Mouse (Mus musculus): ENCODE results near the gene Iqub. TPM values are rescaled to one million over a fixed set of nuclear protein-coding genes. Genes with fewer than 3 reads are reported as not detected.

Gene Iqub
- polyA plus RNA-seq, 1 experiment from 2014 or later = 0.08 TPM

DNA sequence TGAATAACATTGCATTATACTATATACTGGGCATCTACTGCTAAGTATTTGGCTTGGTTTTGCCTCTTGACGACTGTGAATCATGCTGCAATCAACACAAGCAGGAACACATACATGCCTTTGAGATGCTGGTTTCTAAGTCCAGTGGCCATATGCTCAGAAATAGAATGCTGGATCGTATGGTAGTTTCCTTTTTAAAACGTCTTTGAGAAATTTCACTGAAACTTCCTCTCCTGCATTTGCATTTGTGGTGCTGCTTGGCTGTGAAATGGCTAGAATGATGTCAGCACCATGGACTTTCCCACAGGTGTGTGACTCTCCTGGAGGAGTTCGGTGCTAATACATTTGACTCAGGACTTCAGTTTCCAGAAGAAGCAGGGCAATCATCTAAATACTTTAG is 25.2 kb upstream of the Iqub start:
- Histone ChIP-seq H3K27ac (ENCODE audit: low read depth, low read length) (no peak overlapping the region), H3K4me1 (ENCODE audit: control insufficient read depth, insufficient read depth, low read length) (no peaks in the 10 kb centered on the region), H3K4me3 (ENCODE audit: low read depth, low read length) (no peak overlapping the region), H3K9ac (ENCODE audit: low read length) (no peak overlapping the region), H3K36me3 (ENCODE audit: control insufficient read depth, insufficient read depth, low read length) (no peaks in the 10 kb centered on the region), H3K4me2 (no peak overlapping the region), H3K27me3 (ENCODE audit: control insufficient read depth, insufficient read depth, low read length) (no peaks in the 10 kb centered on the region), H3K9me3 (ENCODE audit: control insufficient read depth, low read length) (no peaks in the 10 kb centered on the region)
- WGBS = 79% methylated on average over 4 of the region's 4 CpGs
- ATAC-seq (ENCODE audit: low FRiP score) (no peak), DNase-seq (ENCODE audit: low spot score, missing footprints) (no peak)

DNA sequence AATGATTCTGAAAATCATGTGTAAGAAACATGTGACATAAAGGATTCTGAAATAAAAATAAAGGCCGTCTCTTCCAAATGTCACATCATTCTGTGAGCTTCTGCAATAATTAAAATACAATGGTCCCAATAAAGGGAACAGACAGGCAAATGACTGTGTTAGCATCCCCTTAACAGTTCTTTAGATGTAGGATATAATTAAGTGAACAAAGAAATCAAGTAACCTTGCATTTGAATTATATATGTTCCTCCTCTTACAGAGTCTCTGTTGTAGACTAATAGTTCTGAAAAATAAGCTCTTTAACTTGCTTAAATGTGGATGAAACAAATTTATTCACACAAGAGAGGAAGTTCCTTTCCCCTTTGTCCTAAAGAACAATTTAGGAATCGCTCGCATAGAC is 23.6 kb upstream of the Iqub start:
- H3K9ac ChIP-seq (ENCODE audit: low read length) = no peak overlapping the region
- DNase-seq (ENCODE audit: low spot score, missing footprints) = no peak
- WGBS = 90% methylated on average over 3 of the region's 3 CpGs
- H3K9me3 ChIP-seq (ENCODE audit: control insufficient read depth, low read length) = no peaks in the 10 kb centered on the region
- H3K4me2 ChIP-seq = no peak overlapping the region
- H3K27ac ChIP-seq (ENCODE audit: low read depth, low read length) = no peak overlapping the region
- H3K36me3 ChIP-seq (ENCODE audit: control insufficient read depth, insufficient read depth, low read length) = no peaks in the 10 kb centered on the region
- ATAC-seq (ENCODE audit: low FRiP score) = no peak
- no peaks in the 10 kb centered on the region for H3K4me1 ChIP-seq (ENCODE audit: control insufficient read depth, insufficient read depth, low read length)
- no peak overlapping the region for H3K4me3 ChIP-seq (ENCODE audit: low read depth, low read length)
- no peaks in the 10 kb centered on the region for H3K27me3 ChIP-seq (ENCODE audit: control insufficient read depth, insufficient read depth, low read length)

DNA sequence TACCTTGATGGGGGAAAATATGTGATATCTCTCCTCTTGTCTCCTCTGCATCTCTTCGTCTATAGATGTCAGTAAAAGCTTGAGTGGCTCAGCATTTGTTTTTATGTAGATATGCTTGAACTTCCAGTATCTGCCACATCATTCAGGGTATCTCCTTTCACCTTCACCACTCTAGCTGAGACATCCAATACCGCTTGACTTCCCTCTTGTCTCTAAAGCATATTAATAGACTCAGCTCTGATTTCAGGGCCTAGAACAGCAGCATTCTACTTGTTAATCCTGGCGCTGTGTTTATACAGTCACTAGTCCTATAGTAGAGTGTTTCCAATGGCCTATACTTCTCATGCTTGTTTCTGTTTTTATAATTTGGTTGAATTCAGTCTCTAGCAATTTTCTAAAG is 17.9 kb upstream of the Iqub start:
- Histone ChIP-seq H3K4me1 (ENCODE audit: control insufficient read depth, insufficient read depth, low read length) (peaks cover 3% of the 10 kb centered on the region; the same call in 1 of the 2 replicates), H3K9me3 (ENCODE audit: control insufficient read depth, low read length) (no peaks in the 10 kb centered on the region), H3K9ac (ENCODE audit: low read length) (no peak overlapping the region), H3K4me3 (ENCODE audit: low read depth, low read length) (no peak overlapping the region), H3K27ac (ENCODE audit: low read depth, low read length) (no peak overlapping the region), H3K27me3 (ENCODE audit: control insufficient read depth, insufficient read depth, low read length) (no peaks in the 10 kb centered on the region), H3K4me2 (no peak overlapping the region), H3K36me3 (ENCODE audit: control insufficient read depth, insufficient read depth, low read length) (no peaks in the 10 kb centered on the region)
- ATAC-seq (ENCODE audit: low FRiP score) (no peak), DNase-seq (ENCODE audit: low spot score, missing footprints) (no peak)
- 83% methylated on average over 3 of the region's 3 CpGs for WGBS

DNA sequence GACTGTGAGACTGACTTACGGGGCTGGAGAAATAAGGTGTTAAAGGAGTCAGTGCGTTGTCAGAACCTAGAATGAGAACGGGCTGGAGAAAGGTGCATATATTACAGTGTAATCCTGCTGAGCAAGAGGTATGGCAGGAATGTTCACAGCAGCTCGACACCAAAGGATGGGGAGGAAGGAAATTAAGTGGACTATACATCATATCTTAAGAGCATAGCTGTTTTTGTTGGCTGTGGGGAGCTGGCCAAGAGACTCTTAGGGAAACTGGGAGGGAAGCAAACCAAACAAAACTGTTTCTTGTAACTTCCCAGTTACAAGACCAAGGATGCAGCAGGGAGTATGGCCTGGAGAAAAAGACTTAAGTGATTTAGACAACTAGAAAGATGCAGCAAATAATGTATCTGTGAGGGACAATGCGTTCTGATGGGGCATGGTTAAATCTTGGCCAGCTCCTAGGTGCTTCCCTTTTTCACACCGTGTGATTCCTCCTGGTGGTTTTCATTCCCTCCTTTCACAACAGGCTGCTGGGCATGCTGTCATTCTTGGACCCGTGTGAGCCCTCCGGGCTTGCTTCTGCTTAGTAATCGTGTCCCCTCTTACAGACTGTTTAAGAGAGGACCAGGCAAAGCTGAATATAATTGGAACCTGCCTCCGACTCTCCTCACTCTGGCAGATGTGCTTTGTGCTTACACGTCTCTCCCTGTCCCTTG is 16.0 kb upstream of the Iqub start:
- WGBS = 69% methylated on average over 11 of the region's 11 CpGs

DNA sequence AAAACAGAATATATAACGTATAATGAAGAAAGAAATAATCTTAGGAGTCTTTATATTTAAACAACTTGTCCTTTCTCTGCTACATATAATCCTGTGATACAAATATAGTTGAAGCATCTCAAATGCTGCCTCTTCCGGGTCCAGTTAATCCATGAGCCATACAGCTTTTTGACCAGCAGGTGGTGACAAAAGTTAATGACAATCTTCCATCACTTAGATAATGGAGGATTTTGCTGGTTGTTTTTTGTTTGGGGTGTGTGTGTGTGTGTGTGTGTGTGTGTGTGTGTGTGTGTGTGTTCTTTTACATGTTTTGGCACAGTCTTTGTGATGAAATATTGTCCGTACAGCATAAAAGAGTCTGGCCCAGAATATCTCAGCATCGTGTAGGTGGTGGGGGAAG is 15.3 kb upstream of the Iqub start:
- Histone ChIP-seq H3K9ac (ENCODE audit: low read length) (no peak overlapping the region), H3K36me3 (ENCODE audit: control insufficient read depth, insufficient read depth, low read length) (no peaks in the 10 kb centered on the region), H3K27me3 (ENCODE audit: control insufficient read depth, insufficient read depth, low read length) (no peaks in the 10 kb centered on the region), H3K27ac (ENCODE audit: low read depth, low read length) (no peak overlapping the region), H3K4me2 (peak overlapping the region; percentile 2; the same call in 1 of the 2 replicates), H3K4me1 (ENCODE audit: control insufficient read depth, insufficient read depth, low read length) (peaks cover 7% of the 10 kb centered on the region), H3K9me3 (ENCODE audit: control insufficient read depth, low read length) (no peaks in the 10 kb centered on the region), H3K4me3 (ENCODE audit: low read depth, low read length) (no peak overlapping the region)
- WGBS = 30% methylated on average over 4 of the region's 4 CpGs
- DNase-seq (ENCODE audit: low spot score, missing footprints) (peak; percentile 93), ATAC-seq (ENCODE audit: low FRiP score) (peak; percentile 8; the same call in 1 of the 2 replicates)

More for the DNA sequence above, 16.0 kb upstream of the Iqub start:
- H3K9me3 ChIP-seq (ENCODE audit: control insufficient read depth, low read length) = no peaks in the 10 kb centered on the region
- H3K27me3 ChIP-seq (ENCODE audit: control insufficient read depth, insufficient read depth, low read length) = no peaks in the 10 kb centered on the region
- H3K4me2 ChIP-seq = peak overlapping the region; percentile 2; the same call in 1 of the 2 replicates
- no peaks in the 10 kb centered on the region for H3K36me3 ChIP-seq (ENCODE audit: control insufficient read depth, insufficient read depth, low read length)
- no peak for ATAC-seq (ENCODE audit: low FRiP score)
- H3K9ac ChIP-seq (ENCODE audit: low read length) = no peak overlapping the region
- H3K4me3 ChIP-seq (ENCODE audit: low read depth, low read length) = no peak overlapping the region
- no peak overlapping the region for H3K27ac ChIP-seq (ENCODE audit: low read depth, low read length)
- H3K4me1 ChIP-seq (ENCODE audit: control insufficient read depth, insufficient read depth, low read length) = peaks cover 7% of the 10 kb centered on the region
- no peak for DNase-seq (ENCODE audit: low spot score, missing footprints)

DNA sequence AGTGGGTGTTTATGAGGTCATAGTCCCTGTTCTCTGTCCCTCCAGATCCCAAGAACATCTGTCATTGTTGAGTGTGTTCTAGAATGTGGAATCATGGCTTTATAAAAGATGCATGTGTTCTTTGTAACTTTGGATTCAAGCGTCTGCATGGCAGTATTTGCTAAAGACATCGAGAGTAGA is 13.1 kb upstream of the Iqub start, which contains the start of gene Asb15:
Asb15 (plus strand) TSS at position 81 of the 180 bp plus-strand sequence.
- ATAC-seq (ENCODE audit: low FRiP score) (no peak), DNase-seq (ENCODE audit: low spot score, missing footprints) (no peak)
- peak within 1 kb of the TSS; percentile 69 for H3K4me2 ChIP-seq
- H3K9ac ChIP-seq (ENCODE audit: low read length) = peak within 1 kb of the TSS; percentile 77
- no peaks in the 10 kb centered on the region for H3K9me3 ChIP-seq (ENCODE audit: control insufficient read depth, low read length)
- H3K36me3 ChIP-seq (ENCODE audit: control insufficient read depth, insufficient read depth, low read length) = no peaks in the 10 kb centered on the region
- peaks cover 7% of the 10 kb centered on the region for H3K4me1 ChIP-seq (ENCODE audit: control insufficient read depth, insufficient read depth, low read length)
- no peaks in the 10 kb centered on the region for H3K27me3 ChIP-seq (ENCODE audit: control insufficient read depth, insufficient read depth, low read length)
- WGBS = 53% methylated on average over 2 of the region's 2 CpGs
- no peak within 1 kb of the TSS for H3K27ac ChIP-seq (ENCODE audit: low read depth, low read length)
- H3K4me3 ChIP-seq (ENCODE audit: low read depth, low read length) = peak within 1 kb of the TSS; percentile 83

DNA sequence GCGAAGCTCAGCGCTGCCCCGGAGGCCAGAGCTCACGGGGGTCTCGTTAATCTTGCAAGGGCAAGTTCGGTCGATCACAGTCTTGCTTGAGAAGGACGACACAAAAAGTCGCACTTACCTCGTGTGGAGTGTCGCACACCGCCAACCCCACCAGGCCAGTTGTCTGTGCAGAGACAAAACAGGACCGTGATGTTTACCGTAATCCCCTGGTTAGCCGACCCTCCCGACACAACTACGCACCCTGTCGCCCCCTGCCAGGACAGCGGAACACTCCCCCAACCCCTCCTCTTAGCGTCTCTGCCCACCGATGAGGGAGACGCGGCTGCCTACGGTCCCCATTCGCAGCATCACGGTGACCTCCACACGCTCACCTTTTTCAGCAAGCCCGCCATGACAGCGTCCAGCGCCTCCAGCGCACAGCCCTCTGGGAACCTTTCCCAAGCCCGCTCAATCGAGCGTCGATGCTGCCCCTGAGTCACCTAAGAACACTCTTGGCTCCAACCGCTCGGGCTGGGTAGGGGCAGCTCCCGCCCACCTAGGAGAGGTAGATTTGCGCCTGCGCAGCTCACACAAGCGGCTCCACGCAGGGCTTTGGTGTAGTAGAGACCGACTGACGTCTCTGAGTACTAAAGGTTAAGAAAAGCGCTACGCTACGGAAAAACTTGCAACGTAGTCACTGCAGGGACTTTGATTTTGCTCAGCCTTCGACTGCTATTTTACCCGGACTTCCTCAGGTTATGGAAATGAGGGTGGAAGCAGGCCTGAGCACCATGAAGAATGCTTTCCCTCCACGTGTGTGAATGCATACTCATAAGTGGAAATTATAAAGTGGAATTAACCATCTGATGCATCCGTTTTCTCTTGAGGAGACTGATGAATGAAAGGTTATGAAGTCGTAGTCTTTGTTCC is 12.5 kb upstream of the Iqub start, which contains the start of gene Ndufa5:
Ndufa5 (minus strand) TSS at position 859 of the 909 bp plus-strand sequence.
- Histone ChIP-seq H3K4me1 (ENCODE audit: control insufficient read depth, insufficient read depth, low read length) (peaks cover 7% of the 10 kb centered on the region), H3K4me3 (ENCODE audit: low read depth, low read length) (peak within 1 kb of the TSS; percentile 83), H3K27me3 (ENCODE audit: control insufficient read depth, insufficient read depth, low read length) (no peaks in the 10 kb centered on the region), H3K9ac (ENCODE audit: low read length) (peak within 1 kb of the TSS; percentile 77), H3K27ac (ENCODE audit: low read depth, low read length) (no peak within 1 kb of the TSS), H3K9me3 (ENCODE audit: control insufficient read depth, low read length) (no peaks in the 10 kb centered on the region), H3K4me2 (peak within 1 kb of the TSS; percentile 69), H3K36me3 (ENCODE audit: control insufficient read depth, insufficient read depth, low read length) (no peaks in the 10 kb centered on the region)
- WGBS = under 1% methylated on average over 53 of the region's 53 CpGs
- ATAC-seq (ENCODE audit: low FRiP score) = peak; percentile 99
- DNase-seq (ENCODE audit: low spot score, missing footprints) = peak; percentile 99

DNA sequence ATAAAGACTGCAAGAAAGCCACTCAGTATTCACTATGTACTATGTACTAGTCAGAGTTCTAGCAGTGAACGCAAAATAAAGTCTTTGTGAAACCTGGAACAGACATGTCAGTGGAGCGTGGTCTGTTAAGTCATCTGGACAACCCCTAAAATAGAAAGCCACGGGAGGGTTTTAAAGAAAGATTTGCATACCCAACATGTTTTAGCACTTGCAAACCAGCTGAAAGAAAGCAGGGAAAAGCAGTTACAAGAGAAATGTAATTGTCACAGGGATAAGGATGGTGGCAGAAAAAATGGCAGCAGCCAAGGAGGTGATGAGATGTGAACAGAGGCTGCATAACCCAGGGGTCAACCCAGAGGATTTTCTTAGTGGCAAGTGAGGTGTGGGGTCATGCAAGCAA is 10.8 kb upstream of the Iqub start:
- ATAC-seq (ENCODE audit: low FRiP score) = no peak
- no peak for DNase-seq (ENCODE audit: low spot score, missing footprints)
- 85% methylated on average over 3 of the region's 3 CpGs for WGBS
- no peaks in the 10 kb centered on the region for H3K27me3 ChIP-seq (ENCODE audit: control insufficient read depth, insufficient read depth, low read length)
- H3K4me2 ChIP-seq = no peak overlapping the region
- no peak overlapping the region for H3K4me3 ChIP-seq (ENCODE audit: low read depth, low read length)
- H3K9me3 ChIP-seq (ENCODE audit: control insufficient read depth, low read length) = no peaks in the 10 kb centered on the region
- no peak overlapping the region for H3K27ac ChIP-seq (ENCODE audit: low read depth, low read length)
- H3K36me3 ChIP-seq (ENCODE audit: control insufficient read depth, insufficient read depth, low read length) = no peaks in the 10 kb centered on the region
- H3K4me1 ChIP-seq (ENCODE audit: control insufficient read depth, insufficient read depth, low read length) = peaks cover 7% of the 10 kb centered on the region
- no peak overlapping the region for H3K9ac ChIP-seq (ENCODE audit: low read length)

DNA sequence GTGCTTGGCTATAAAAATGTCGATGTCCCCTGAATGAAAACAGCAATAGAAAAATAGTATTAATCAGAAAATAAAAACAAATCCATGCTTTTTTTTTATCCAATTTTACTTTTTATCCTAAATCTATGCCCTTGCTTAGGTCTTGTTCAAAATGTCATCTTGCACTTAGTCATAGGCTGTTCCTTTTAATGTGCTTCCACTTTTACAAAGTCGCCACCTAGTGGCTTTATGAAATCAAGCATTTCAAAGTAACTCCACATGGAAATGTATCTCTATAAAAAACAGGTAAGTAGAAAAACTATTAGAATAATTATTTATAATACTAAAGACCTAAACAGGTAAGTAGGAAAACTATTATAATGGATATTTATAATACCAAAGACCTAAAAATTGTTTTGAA is 1.3 kb upstream of the Iqub start:
- H3K27ac ChIP-seq (ENCODE audit: low read depth, low read length) = no peak overlapping the region
- H3K27me3 ChIP-seq (ENCODE audit: control insufficient read depth, insufficient read depth, low read length) = no peaks in the 10 kb centered on the region
- no peak overlapping the region for H3K9ac ChIP-seq (ENCODE audit: low read length)
- DNase-seq (ENCODE audit: low spot score, missing footprints) (no peak), ATAC-seq (ENCODE audit: low FRiP score) (peak; percentile 57; the same call in 1 of the 2 replicates)
- H3K4me1 ChIP-seq (ENCODE audit: control insufficient read depth, insufficient read depth, low read length) = peaks cover 7% of the 10 kb centered on the region
- H3K9me3 ChIP-seq (ENCODE audit: control insufficient read depth, low read length) = no peaks in the 10 kb centered on the region
- H3K36me3 ChIP-seq (ENCODE audit: control insufficient read depth, insufficient read depth, low read length) = no peaks in the 10 kb centered on the region
- no peak overlapping the region for H3K4me2 ChIP-seq
- no peak overlapping the region for H3K4me3 ChIP-seq (ENCODE audit: low read depth, low read length)
- WGBS = 40% methylated on average over 2 of the region's 2 CpGs
